ENCODE assay signal across 19 mouse cellular contexts in genomic region chr8:71716561-71717053, GRCm38 (mm10). TPM values are rescaled to one million over a fixed set of nuclear protein-coding genes. Genes with fewer than 3 reads are reported as not detected.
"Had no signal": no experiment of that assay in that cellular context is flagged by ENCODE, and none has a peak within 500 bp of the region (broad histone marks: within the 10 kb centered on the region; RNA-seq: fewer than 3 reads in every experiment).

No protein-coding gene starts in this region.

- H3K4me3 ChIP-seq: intestine, embryonic 15.5 days; layer of hippocampus, adult 2 months; limb, embryonic 12.5 days; limb, embryonic 15.5 days; midbrain, embryonic 15.5 days; myocyte had no signal

- H3K27ac ChIP-seq: intestine, embryonic 15.5 days; layer of hippocampus, adult 2 months; limb, embryonic 12.5 days; limb, embryonic 15.5 days; liver, embryonic 14.5 days; macrophage; midbrain, embryonic 15.5 days; stomach, postnatal 0 days had no signal

- DNase-seq: kidney, adult 11 months; kidney, adult 9 months; layer of hippocampus, adult 9-11 months; left cerebral cortex, postnatal 4 days; right cerebral cortex, adult 18-20 months; right cerebral cortex, postnatal 14 days; right cerebral cortex, postnatal 4 days; thymus, adult 2 months; thymus, postnatal 14 days had no signal

RNA-seq across cellular contexts. Expression of gene B3gnt3, which starts 15.0 kb away (rescaled TPM):
- total RNA-seq: monocyte, adult 5-6 weeks had no signal

RNA-seq across cellular contexts. Expression of gene Insl3, which starts 27.6 kb away (rescaled TPM):
- total RNA-seq: monocyte, adult 5-6 weeks had no signal
